Mouse (Mus musculus): ENCODE data around the gene Ip6k1. TPM values are rescaled to one million over a fixed set of nuclear protein-coding genes. Genes with fewer than 3 reads are reported as not detected.

Gene Ip6k1
- polyA plus RNA-seq, 2 experiments, result 34.6 to 83.3 TPM

- no peak for ATAC-seq (ENCODE audit: low FRiP score, low read depth)
- WGBS, result 92% methylated on average over 3 of the region's 3 CpGs
- no peak for TF ChIP-seq POLR2A (IDR thresholded peaks at IDR 0.05; ENCODE audit: borderline replicate concordance, extremely low read depth, insufficient read depth, insufficient read length)
Measured at GRCm38 (mm10) chr9:108017127-108017526, 14.8 kb downstream of the Ip6k1 start.

DNA sequence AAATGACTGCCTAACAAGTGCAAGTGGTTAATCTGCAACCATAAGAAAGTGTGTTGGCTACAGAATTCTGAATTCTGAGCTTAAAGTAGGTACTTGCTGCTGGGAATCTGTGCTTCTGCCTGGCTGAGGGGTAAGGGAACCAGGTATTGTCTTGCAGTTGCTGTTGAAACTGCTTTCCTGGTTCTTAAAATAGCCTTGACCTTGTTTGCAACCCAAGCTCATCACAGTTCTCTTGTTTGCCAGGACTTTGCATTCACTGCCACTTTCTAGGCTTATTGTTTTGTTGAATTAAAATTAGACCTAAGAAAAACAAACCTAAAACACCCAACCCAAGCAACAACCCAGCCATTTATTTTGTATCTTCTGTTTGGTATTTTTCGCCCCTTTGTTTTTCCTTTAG, 18.4 kb downstream of the Ip6k1 start:
- no peak for ATAC-seq (ENCODE audit: low FRiP score, low read depth)
- Histone ChIP-seq H3K27me3 (ENCODE audit: control insufficient read depth, insufficient read depth, low read length) (no peaks in the 10 kb centered on the region), H3K36me3 (ENCODE audit: control insufficient read depth, insufficient read depth, low read length) (peaks cover 21% of the 10 kb centered on the region), H3K4me3 (replicated peaks; ENCODE audit: low read length) (no peak overlapping the region), H3K9me3 (ENCODE audit: control insufficient read depth, low read length) (no peaks in the 10 kb centered on the region), H3K4me2 (replicated peaks; ENCODE audit: low read depth, low read length, severe bottlenecking) (no peak overlapping the region), H3K4me1 (ENCODE audit: control insufficient read depth, insufficient read depth, low read length) (no peaks in the 10 kb centered on the region), H3K27ac (replicated peaks; ENCODE audit: low read depth, low read length) (no peak overlapping the region), H3K9ac (ENCODE audit: low read depth, low read length, severe bottlenecking) (no peak overlapping the region)
- DNase-seq (ENCODE audit: low spot score), result no peak
- WGBS, result 96% methylated on average over 1 of the region's 1 CpGs
- no peak for TF ChIP-seq POLR2A (IDR thresholded peaks at IDR 0.05; ENCODE audit: borderline replicate concordance, extremely low read depth, insufficient read depth, insufficient read length)

More at GRCm38 (mm10) chr9:108017127-108017526, 14.8 kb downstream of the Ip6k1 start:
- no peaks in the 10 kb centered on the region for H3K27me3 ChIP-seq (ENCODE audit: control insufficient read depth, insufficient read depth, low read length)
- H3K9ac ChIP-seq (ENCODE audit: low read depth, low read length, severe bottlenecking), result no peak overlapping the region
- H3K4me2 ChIP-seq (replicated peaks; ENCODE audit: low read depth, low read length, severe bottlenecking), result no peak overlapping the region
- H3K4me3 ChIP-seq (replicated peaks; ENCODE audit: low read length), result no peak overlapping the region
- no peak for DNase-seq (ENCODE audit: low spot score)
- H3K9me3 ChIP-seq (ENCODE audit: control insufficient read depth, low read length), result no peaks in the 10 kb centered on the region
- H3K27ac ChIP-seq (replicated peaks; ENCODE audit: low read depth, low read length), result no peak overlapping the region
- H3K4me1 ChIP-seq (ENCODE audit: control insufficient read depth, insufficient read depth, low read length), result no peaks in the 10 kb centered on the region
- H3K36me3 ChIP-seq (ENCODE audit: control insufficient read depth, insufficient read depth, low read length), result peaks cover 19% of the 10 kb centered on the region

DNA sequence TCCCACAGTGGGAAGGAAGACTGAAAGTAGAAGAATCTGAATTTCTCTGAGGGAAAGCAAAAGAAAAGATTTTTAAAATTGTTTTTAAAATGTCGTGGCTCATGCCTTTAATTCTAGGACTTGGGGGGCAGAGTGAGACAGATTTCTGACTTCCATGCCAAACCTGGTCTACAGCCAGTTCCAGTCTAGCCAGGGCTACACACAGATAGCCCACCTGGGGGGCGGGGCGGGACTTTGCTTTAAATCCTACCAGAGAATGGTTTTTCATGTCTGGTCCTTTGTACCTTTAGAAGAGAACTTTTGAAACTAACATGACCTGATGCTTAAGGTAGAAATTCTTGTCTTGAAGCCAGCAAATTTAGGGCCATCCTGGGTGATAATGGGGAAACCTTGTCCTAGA, 20.9 kb downstream of the Ip6k1 start:
- no peak overlapping the region for H3K27ac ChIP-seq (replicated peaks; ENCODE audit: low read depth, low read length)
- H3K4me2 ChIP-seq (replicated peaks; ENCODE audit: low read depth, low read length, severe bottlenecking), result no peak overlapping the region
- H3K9me3 ChIP-seq (ENCODE audit: control insufficient read depth, low read length), result no peaks in the 10 kb centered on the region
- no peak for DNase-seq (ENCODE audit: low spot score)
- no peaks in the 10 kb centered on the region for H3K4me1 ChIP-seq (ENCODE audit: control insufficient read depth, insufficient read depth, low read length)
- ATAC-seq (ENCODE audit: low FRiP score, low read depth), result no peak
- H3K4me3 ChIP-seq (replicated peaks; ENCODE audit: low read length), result no peak overlapping the region
- no peaks in the 10 kb centered on the region for H3K27me3 ChIP-seq (ENCODE audit: control insufficient read depth, insufficient read depth, low read length)
- H3K9ac ChIP-seq (ENCODE audit: low read depth, low read length, severe bottlenecking), result no peak overlapping the region
- no peak for TF ChIP-seq POLR2A (IDR thresholded peaks at IDR 0.05; ENCODE audit: borderline replicate concordance, extremely low read depth, insufficient read depth, insufficient read length)
- peaks cover 41% of the 10 kb centered on the region for H3K36me3 ChIP-seq (ENCODE audit: control insufficient read depth, insufficient read depth, low read length)
- WGBS, result 89% methylated on average over 3 of the region's 3 CpGs

DNA sequence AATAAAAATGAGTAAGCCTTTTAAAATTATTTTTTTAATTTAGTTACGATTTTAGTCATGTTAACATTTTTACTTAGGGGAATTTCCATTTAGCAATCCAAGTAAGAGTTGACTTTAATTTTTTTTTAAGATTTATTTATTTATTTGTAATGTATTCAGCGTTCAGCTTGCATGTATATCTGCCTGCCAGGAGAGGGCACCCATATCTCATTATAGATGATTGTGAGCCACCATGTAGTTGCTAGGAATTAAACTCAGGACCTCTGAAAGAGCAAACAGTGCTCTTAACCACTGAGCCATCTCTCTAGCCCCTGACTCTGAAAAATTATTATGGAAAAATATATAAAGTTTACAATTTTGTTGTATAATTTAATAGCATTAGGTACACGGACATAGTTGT, 24.3 kb downstream of the Ip6k1 start:
- WGBS, result 83% methylated on average over 3 of the region's 3 CpGs
- no peaks in the 10 kb centered on the region for H3K27me3 ChIP-seq (ENCODE audit: control insufficient read depth, insufficient read depth, low read length)
- H3K9me3 ChIP-seq (ENCODE audit: control insufficient read depth, low read length), result no peaks in the 10 kb centered on the region
- no peak overlapping the region for H3K27ac ChIP-seq (replicated peaks; ENCODE audit: low read depth, low read length)
- H3K4me2 ChIP-seq (replicated peaks; ENCODE audit: low read depth, low read length, severe bottlenecking), result no peak overlapping the region
- no peak for ATAC-seq (ENCODE audit: low FRiP score, low read depth)
- no peak for DNase-seq (ENCODE audit: low spot score)
- H3K4me3 ChIP-seq (replicated peaks; ENCODE audit: low read length), result no peak overlapping the region
- H3K36me3 ChIP-seq (ENCODE audit: control insufficient read depth, insufficient read depth, low read length), result peaks cover 53% of the 10 kb centered on the region
- no peak for TF ChIP-seq POLR2A (IDR thresholded peaks at IDR 0.05; ENCODE audit: borderline replicate concordance, extremely low read depth, insufficient read depth, insufficient read length)
- no peaks in the 10 kb centered on the region for H3K4me1 ChIP-seq (ENCODE audit: control insufficient read depth, insufficient read depth, low read length)
- H3K9ac ChIP-seq (ENCODE audit: low read depth, low read length, severe bottlenecking), result no peak overlapping the region

DNA sequence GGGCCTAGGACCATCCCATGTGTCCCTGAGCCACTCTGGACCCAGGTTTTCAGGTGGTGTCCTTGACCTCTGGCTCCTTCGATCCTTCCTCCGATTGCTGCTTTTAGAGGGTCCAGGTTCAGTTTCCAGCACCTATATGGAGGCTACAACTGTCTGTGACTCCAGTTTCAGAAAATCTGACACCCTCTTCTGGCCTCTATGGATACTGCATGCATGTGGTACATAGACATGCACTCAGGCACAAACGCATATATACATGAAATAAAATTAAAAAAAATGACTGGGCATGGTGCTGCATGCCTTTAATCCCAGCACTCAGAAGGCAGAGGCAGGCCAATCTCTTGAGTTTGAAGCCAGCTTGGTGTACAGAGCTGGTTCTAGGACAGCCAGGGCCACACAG, 25.6 kb downstream of the Ip6k1 start:
- no peak overlapping the region for H3K4me2 ChIP-seq (replicated peaks; ENCODE audit: low read depth, low read length, severe bottlenecking)
- WGBS, result 94% methylated on average over 3 of the region's 3 CpGs
- no peak overlapping the region for H3K4me3 ChIP-seq (replicated peaks; ENCODE audit: low read length)
- no peaks in the 10 kb centered on the region for H3K9me3 ChIP-seq (ENCODE audit: control insufficient read depth, low read length)
- no peak for TF ChIP-seq POLR2A (IDR thresholded peaks at IDR 0.05; ENCODE audit: borderline replicate concordance, extremely low read depth, insufficient read depth, insufficient read length)
- H3K4me1 ChIP-seq (ENCODE audit: control insufficient read depth, insufficient read depth, low read length), result no peaks in the 10 kb centered on the region
- H3K27me3 ChIP-seq (ENCODE audit: control insufficient read depth, insufficient read depth, low read length), result no peaks in the 10 kb centered on the region
- H3K27ac ChIP-seq (replicated peaks; ENCODE audit: low read depth, low read length), result no peak overlapping the region
- H3K9ac ChIP-seq (ENCODE audit: low read depth, low read length, severe bottlenecking), result no peak overlapping the region
- peaks cover 66% of the 10 kb centered on the region for H3K36me3 ChIP-seq (ENCODE audit: control insufficient read depth, insufficient read depth, low read length)
- ATAC-seq (ENCODE audit: low FRiP score, low read depth), result no peak
- no peak for DNase-seq (ENCODE audit: low spot score)

DNA sequence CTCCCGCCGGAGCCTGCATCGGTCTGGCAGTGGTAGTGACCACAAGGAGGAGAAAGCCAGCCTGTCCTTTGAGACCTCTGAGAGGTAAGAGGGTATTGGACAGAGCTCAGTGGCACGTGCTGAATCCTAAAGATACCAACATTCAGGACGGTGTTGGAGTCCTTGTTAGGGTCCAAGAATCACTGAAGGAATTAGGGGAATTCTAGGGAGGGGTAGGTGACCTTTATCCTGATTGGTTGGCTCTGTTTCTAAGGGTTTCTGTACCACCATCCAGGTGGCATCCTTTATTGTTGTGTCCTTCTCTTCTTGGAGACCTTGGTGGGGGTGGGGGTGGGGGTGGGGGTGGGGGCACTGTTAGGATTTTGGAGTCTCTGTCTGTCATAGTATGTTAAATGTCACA, 29.8 kb downstream of the Ip6k1 start:
- Histone ChIP-seq H3K9me3 (ENCODE audit: control insufficient read depth, low read length) (no peaks in the 10 kb centered on the region), H3K4me2 (replicated peaks; ENCODE audit: low read depth, low read length, severe bottlenecking) (no peak overlapping the region), H3K4me3 (replicated peaks; ENCODE audit: low read length) (no peak overlapping the region), H3K27ac (replicated peaks; ENCODE audit: low read depth, low read length) (no peak overlapping the region), H3K36me3 (ENCODE audit: control insufficient read depth, insufficient read depth, low read length) (peaks cover 67% of the 10 kb centered on the region), H3K9ac (ENCODE audit: low read depth, low read length, severe bottlenecking) (no peak overlapping the region), H3K4me1 (ENCODE audit: control insufficient read depth, insufficient read depth, low read length) (no peaks in the 10 kb centered on the region), H3K27me3 (ENCODE audit: control insufficient read depth, insufficient read depth, low read length) (no peaks in the 10 kb centered on the region)
- DNase-seq (ENCODE audit: low spot score), result no peak
- no peak for ATAC-seq (ENCODE audit: low FRiP score, low read depth)
- TF ChIP-seq POLR2A (IDR thresholded peaks at IDR 0.05; ENCODE audit: borderline replicate concordance, extremely low read depth, insufficient read depth, insufficient read length), result no peak
- WGBS, result 85% methylated on average over 5 of the region's 5 CpGs
